19 mouse cellular contexts compared by ENCODE assay signal in the genomic region with DNA sequence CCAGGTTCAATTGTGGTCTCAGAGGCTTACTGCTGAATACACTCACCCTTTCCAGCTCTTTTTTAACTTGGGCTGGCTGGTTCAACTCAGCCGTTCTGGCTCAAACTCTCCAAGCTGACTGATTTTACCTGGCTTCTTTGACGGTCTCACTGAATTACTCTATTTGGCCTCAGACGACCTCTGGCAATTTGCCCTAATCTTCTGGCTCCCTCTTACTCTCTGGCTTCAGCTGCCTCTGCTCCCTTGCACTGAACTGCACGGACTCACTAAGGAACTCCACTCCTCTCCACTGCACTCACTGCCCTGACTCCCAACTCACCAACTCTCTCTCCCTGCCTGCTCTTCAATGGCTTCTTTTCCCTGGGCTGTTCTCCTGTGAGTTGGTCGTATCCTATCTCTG. TPM values are rescaled to one million over a fixed set of nuclear protein-coding genes. Genes with fewer than 3 reads are reported as not detected.
DNase-seq lines count a peak whose midpoint lies in the region; ATAC-seq and TF ChIP-seq lines count a peak whose summit lies in the region.
"Had no signal": no experiment of that assay in that cellular context is flagged by ENCODE, and none has a peak within 500 bp of the region (broad histone marks: within the 10 kb centered on the region; RNA-seq: fewer than 3 reads in every experiment).

No protein-coding gene starts in this region.

- no peak for TF ChIP-seq POLR2A in lung, adult 2 months (IDR thresholded peaks at IDR 0.05; ENCODE audit: borderline replicate concordance, extremely low read depth, low read depth, low read length)

- ATAC-seq in megakaryocyte progenitor cell, adult 5-6 weeks (replicated peaks; ENCODE audit: poor library complexity), result 0 out of 2 replicates have a peak, but pooled peaks have one; percentile 34
- ATAC-seq: activated CD4-positive, CD25-positive, alpha-beta regulatory T cell, adult 4 months; CD4-positive, CD25-positive, alpha-beta regulatory T cell, adult 4 months; forebrain, embryonic 13.5 days; forebrain, embryonic 15.5 days; Patski had no signal

- no peak overlapping the region for H3K4me3 ChIP-seq in lung, adult 2 months (replicated peaks; ENCODE audit: extremely low read depth, low read depth, low read length)
- H3K4me3 ChIP-seq: embryonic facial prominence, embryonic 10.5 days; embryonic facial prominence, embryonic 12.5 days; forebrain, embryonic 13.5 days; forebrain, embryonic 15.5 days had no signal

- WGBS in lung, adult 2 months, result 52% methylated on average over 5 of the region's 5 CpGs

- DNase-seq in adrenal gland, postnatal 10 days, result peak; percentile 39
- DNase-seq in adrenal gland, adult 18-20 months (ENCODE audit: low spot score in 2 of 2), result no peak
- DNase-seq in heart, adult 11 months, result peak; percentile 68
- DNase-seq in heart, adult 9 months (ENCODE audit: low spot score in 2 of 2), result no peak
- peak; percentile 25 for DNase-seq in 3T3-L1 (ENCODE audit: low read depth, low spot score)
- DNase-seq in lung, adult 2 months, result no peak
- DNase-seq: B cell, adult 2 months; cerebellum, adult 11-12 months; cerebellum, adult 2 months; cerebellum, adult 9-10 months; cerebellum, postnatal 25 days had no signal

- no peaks in the 10 kb centered on the region for H3K4me1 ChIP-seq in lung, adult 2 months (ENCODE audit: control insufficient read depth, insufficient read depth, low read length)
- H3K4me1 ChIP-seq: embryonic facial prominence, embryonic 10.5 days; embryonic facial prominence, embryonic 12.5 days had no signal

- TF ChIP-seq CTCF in lung, adult 2 months (IDR thresholded peaks at IDR 0.05; ENCODE audit: insufficient read depth, low read length), result no peak

RNA-seq across cellular contexts. Expression of a gene that starts 20.9 kb away (rescaled TPM):
- 10 to 100 TPM in 1 of 2 experiments, 1 to 10 TPM in 1; 7.3 to 10.2 TPM for total RNA-seq in adrenal gland, postnatal 10 days (2021)
- 1 to 10 TPM; 6.2 to 8.4 TPM for total RNA-seq in adrenal gland, adult 18-20 months (2021)
- 1.1 and 1.5 TPM in 2 replicates for total RNA-seq in megakaryocyte progenitor cell, adult 5-6 weeks (2015)
- 0.44 and 2.1 TPM in 2 replicates for total RNA-seq in megakaryocyte progenitor cell, adult 5-6 weeks (2017)
- polyA plus RNA-seq in lung, adult 2 months (2012; rRNA removed), result 2.3 and 3.7 TPM in 2 replicates

RNA-seq across cellular contexts. Expression of a gene that starts 58.4 kb away (rescaled TPM):
- 10 to 100 TPM; 37.3 to 38.7 TPM for total RNA-seq in adrenal gland, postnatal 10 days (2021)
- 10 to 100 TPM; 24.6 to 29.4 TPM for total RNA-seq in adrenal gland, adult 18-20 months (2021)
- total RNA-seq in megakaryocyte progenitor cell, adult 5-6 weeks (2015), result 36.8 and 43.6 TPM in 2 replicates
- total RNA-seq in megakaryocyte progenitor cell, adult 5-6 weeks (2017), result 37.6 and 44.9 TPM in 2 replicates
- polyA plus RNA-seq in lung, adult 2 months (2012; rRNA removed), result 18.0 and 18.2 TPM in 2 replicates

Comparison
In these comparisons a context has a peak if more than half of its experiments do, and no peak if none do; other contexts are left out.
1. DNase-seq: peak in adrenal gland, postnatal 10 days (single experiment), heart, adult 11 months (single experiment) and 3T3-L1 (single experiment); none in adrenal gland, adult 18-20 months (0 of 2), heart, adult 9 months (0 of 2) and lung, adult 2 months (single experiment).